Mouse (Mus musculus) CH12.LX (cell line): Measurements from ENCODE around the gene Evi2a. TPM values are rescaled to one million over a fixed set of nuclear protein-coding genes. Genes with fewer than 3 reads are reported as not detected.
A peak's percentile ranks its signal among the peaks of the same experiment; 100 is the strongest.

ENCODE experiments used
- DNase-seq: peaks from one replicate; pipeline ENCODE4 v3.0.0-alpha.2; 2013; ENCODE audit errors: extremely low read depth
- H3K27ac ChIP-seq: 2 replicates; pipeline ENCODE4 v1.5.1; 2012; ENCODE audit warnings: low read depth, mild to moderate bottlenecking, control low read depth, moderate library complexity; ENCODE audit not compliant: insufficient read depth
- H3K27me3 ChIP-seq: replicated peaks from 2 replicates; pipeline ENCODE3; 2012; ENCODE audit warnings: inconsistent platforms
- H3K36me3 ChIP-seq, 2 experiments: replicated peaks in 1 of 2; 2 replicates each; pipeline versions ENCODE3 to v1.6.1; 2012; ENCODE audit warnings: inconsistent platforms in 1 of 2, low read length in 1 of 2, mild to moderate bottlenecking in 1 of 2, mixed read lengths in 1 of 2, moderate library complexity in 1 of 2; ENCODE audit not compliant: control insufficient read depth in 1 of 2, insufficient read depth in 1 of 2
- H3K4me1 ChIP-seq, 2 experiments: 2 replicates each; pipeline ENCODE4 v1.6.1; 2012; ENCODE audit warnings: inconsistent platforms in 1 of 2, moderate library complexity in 1 of 2; ENCODE audit not compliant: insufficient read depth in 2 of 2, control insufficient read depth in 1 of 2
- H3K4me2 ChIP-seq: 2 replicates; pipeline ENCODE4 v1.6.1; 2012; ENCODE audit warnings: low read depth, mild to moderate bottlenecking, control low read depth; ENCODE audit not compliant: poor library complexity, insufficient read depth, severe bottlenecking
- H3K4me3 ChIP-seq, 3 experiments: fragments of 150-350 bp in 1 of 3; sonication (generic) in 1 of 3; replicated peaks in 1 of 3; 2 replicates each; pipeline versions ENCODE3 to v1.5.1; 2011 to 2012; ENCODE audit warnings: low read depth in 2 of 3, low read length in 2 of 3, mild to moderate bottlenecking in 2 of 3, moderate library complexity in 2 of 3, control low read depth in 1 of 3, improper control_type of control experiment in 1 of 3, inconsistent platforms in 1 of 3, mixed read lengths in 1 of 3; ENCODE audit not compliant: poor library complexity in 1 of 3
- H3K79me2 ChIP-seq: replicated peaks from 2 replicates; pipeline ENCODE4 v1.6.1; 2012; ENCODE audit warnings: mild to moderate bottlenecking, moderate library complexity; ENCODE audit not compliant: control insufficient read depth, poor library complexity, insufficient read depth, severe bottlenecking; ENCODE audit errors: extremely low read depth
- H3K9ac ChIP-seq: 2 replicates; pipeline ENCODE4 v1.6.1; 2012; ENCODE audit warnings: low read depth, mild to moderate bottlenecking, control low read depth, moderate library complexity; ENCODE audit not compliant: insufficient read depth
- H3K9me3 ChIP-seq: replicated peaks from 2 replicates; pipeline ENCODE3; 2012; ENCODE audit warnings: low read length, inconsistent platforms, mixed read lengths
- BHLHE40 ChIP-seq: IDR thresholded peaks from 2 replicates; pipeline ENCODE4 v1.6.1; 2011; ENCODE audit warnings: mild to moderate bottlenecking, low read depth, low read length, improper control_type of control experiment
- CHD1 ChIP-seq: IDR thresholded peaks from 2 replicates; pipeline ENCODE4 v1.6.1; 2012; ENCODE audit warnings: low read depth, low read length, improper control_type of control experiment, inconsistent platforms
- CHD2 ChIP-seq: IDR thresholded peaks from 2 replicates; pipeline ENCODE4 v1.6.1; 2011; ENCODE audit warnings: low read length, improper control_type of control experiment
- CTCF ChIP-seq, 2 experiments: IDR thresholded peaks in 1 of 2; conservative IDR thresholded peaks in 1 of 2; 2 replicates each; pipeline ENCODE4 v1.5.1; 2011 to 2012; ENCODE audit warnings: low read depth in 2 of 2, low read length in 2 of 2, improper control_type of control experiment in 1 of 2, inconsistent platforms in 1 of 2, mild to moderate bottlenecking in 1 of 2, moderate library complexity in 1 of 2
- E2F4 ChIP-seq: IDR thresholded peaks from 2 replicates; pipeline ENCODE4 v1.6.1; 2011; ENCODE audit warnings: low read depth, low read length, improper control_type of control experiment; ENCODE audit not compliant: insufficient replicate concordance
- ELF1 ChIP-seq: IDR thresholded peaks from 2 replicates; pipeline ENCODE4 v1.6.1; 2014; ENCODE audit warnings: low read depth, mild to moderate bottlenecking, inconsistent platforms, low read length, improper control_type of control experiment
- EP300 ChIP-seq: IDR thresholded peaks from 2 replicates; pipeline ENCODE4 v1.6.1; 2011; ENCODE audit warnings: low read length, improper control_type of control experiment
- ETS1 ChIP-seq: conservative IDR thresholded peaks from 2 replicates; pipeline ENCODE4 v1.6.1; 2012; ENCODE audit warnings: low read depth, mild to moderate bottlenecking, inconsistent platforms, low read length, improper control_type of control experiment, moderate library complexity
- GABPA ChIP-seq: IDR thresholded peaks from 2 replicates; pipeline ENCODE4 v1.6.1; 2012; ENCODE audit warnings: low read depth, low read length, improper control_type of control experiment, inconsistent platforms; ENCODE audit not compliant: insufficient replicate concordance
- HCFC1 ChIP-seq: IDR thresholded peaks from 2 replicates; pipeline ENCODE4 v1.6.1; 2012; ENCODE audit warnings: low read depth, mild to moderate bottlenecking, inconsistent platforms, low read length, improper control_type of control experiment
- IRF4 ChIP-seq: IDR thresholded peaks from 2 replicates; pipeline ENCODE4 v1.6.1; 2014; ENCODE audit warnings: low read depth, mild to moderate bottlenecking, inconsistent platforms, low read length, improper control_type of control experiment
- JUN ChIP-seq: IDR thresholded peaks from 2 replicates; pipeline ENCODE4 v1.6.1; 2011; ENCODE audit warnings: low read depth, mild to moderate bottlenecking, low read length, improper control_type of control experiment, moderate library complexity; ENCODE audit not compliant: insufficient read depth
- JUND ChIP-seq: conservative IDR thresholded peaks from 2 replicates; pipeline ENCODE4 v1.6.1; 2011; ENCODE audit warnings: low read depth, low read length, improper control_type of control experiment
- KAT2A ChIP-seq: IDR thresholded peaks from 2 replicates; pipeline ENCODE4 v1.6.1; 2012; ENCODE audit warnings: low read length, improper control_type of control experiment, inconsistent platforms; ENCODE audit not compliant: insufficient replicate concordance
- MAFK ChIP-seq: IDR thresholded peaks from 2 replicates; pipeline ENCODE4 v1.6.1; 2011; ENCODE audit warnings: low read length, improper control_type of control experiment; ENCODE audit not compliant: insufficient replicate concordance
- MAX ChIP-seq: IDR thresholded peaks from 2 replicates; pipeline ENCODE4 v1.6.1; 2011; ENCODE audit warnings: low read length, improper control_type of control experiment
- MAZ ChIP-seq: IDR thresholded peaks from 2 replicates; pipeline ENCODE4 v1.6.1; 2012; ENCODE audit warnings: low read depth, mild to moderate bottlenecking, inconsistent platforms, low read length, improper control_type of control experiment, moderate library complexity
- MEF2A ChIP-seq: IDR thresholded peaks from 2 replicates; pipeline ENCODE4 v1.6.1; 2014; ENCODE audit warnings: low read depth, mild to moderate bottlenecking, inconsistent platforms, low read length, improper control_type of control experiment, borderline replicate concordance
- MXI1 ChIP-seq: IDR thresholded peaks from 2 replicates; pipeline ENCODE4 v1.6.1; 2011; ENCODE audit warnings: mild to moderate bottlenecking, low read depth, low read length, improper control_type of control experiment
- MYC ChIP-seq: IDR thresholded peaks from 2 replicates; pipeline ENCODE4 v1.6.1; 2011; ENCODE audit warnings: low read depth, mild to moderate bottlenecking, improper control_type of control experiment, low read length
- NELFE ChIP-seq: IDR thresholded peaks from 2 replicates; pipeline ENCODE4 v1.6.1; 2011; ENCODE audit warnings: low read depth, low read length, improper control_type of control experiment
- NRF1 ChIP-seq: IDR thresholded peaks from 2 replicates; pipeline ENCODE4 v1.6.1; 2014; ENCODE audit warnings: low read depth, mild to moderate bottlenecking, inconsistent platforms, low read length, improper control_type of control experiment, moderate library complexity
- PAX5 ChIP-seq: IDR thresholded peaks from 2 replicates; pipeline ENCODE4 v1.6.1; 2012; ENCODE audit warnings: low read length, inconsistent platforms, mixed read lengths
- POLR2A ChIP-seq: IDR thresholded peaks from 2 replicates; pipeline ENCODE4 v1.6.1; 2011; ENCODE audit warnings: low read depth, mild to moderate bottlenecking, improper control_type of control experiment, low read length
- POLR2AphosphoS2 ChIP-seq: IDR thresholded peaks from 2 replicates; pipeline ENCODE4 v1.6.1; 2011; ENCODE audit warnings: low read depth, low read length, improper control_type of control experiment
- RAD21 ChIP-seq: IDR thresholded peaks from 2 replicates; pipeline ENCODE4 v1.6.1; 2011; ENCODE audit warnings: low read depth, mild to moderate bottlenecking, low read length, improper control_type of control experiment, moderate library complexity
- RCOR1 ChIP-seq: conservative IDR thresholded peaks from 2 replicates; pipeline ENCODE4 v1.6.1; 2012; ENCODE audit warnings: low read depth, mild to moderate bottlenecking, inconsistent platforms, low read length, improper control_type of control experiment
- SIN3A ChIP-seq: IDR thresholded peaks from 2 replicates; pipeline ENCODE4 v1.6.1; 2012; ENCODE audit warnings: low read length, improper control_type of control experiment, inconsistent platforms
- SMC3 ChIP-seq: IDR thresholded peaks from 2 replicates; pipeline ENCODE4 v1.6.1; 2011; ENCODE audit warnings: low read depth, low read length, improper control_type of control experiment
- TBP ChIP-seq: conservative IDR thresholded peaks from 2 replicates; pipeline ENCODE4 v1.6.1; 2011; ENCODE audit warnings: low read depth, low read length, improper control_type of control experiment
- TCF12 ChIP-seq: IDR thresholded peaks from 2 replicates; pipeline ENCODE4 v1.6.1; 2014; ENCODE audit warnings: low read depth, mild to moderate bottlenecking, inconsistent platforms, low read length, improper control_type of control experiment
- UBTF ChIP-seq: IDR thresholded peaks from 2 replicates; pipeline ENCODE4 v1.6.1; 2012; ENCODE audit warnings: low read depth, mild to moderate bottlenecking, inconsistent platforms, low read length, improper control_type of control experiment, moderate library complexity
- USF1 ChIP-seq: IDR thresholded peaks from 2 replicates; pipeline ENCODE4 v1.6.1; 2014; ENCODE audit warnings: low read depth, mild to moderate bottlenecking, inconsistent platforms, low read length, improper control_type of control experiment
- USF2 ChIP-seq: conservative IDR thresholded peaks from 2 replicates; pipeline ENCODE4 v1.6.1; 2011; ENCODE audit warnings: low read depth, low read length, improper control_type of control experiment
- ZC3H11A ChIP-seq: IDR thresholded peaks from 2 replicates; pipeline ENCODE4 v1.6.1; 2012; ENCODE audit warnings: low read depth, mild to moderate bottlenecking, inconsistent platforms, low read length, improper control_type of control experiment
- ZKSCAN1 ChIP-seq: IDR thresholded peaks from 2 replicates; pipeline ENCODE4 v1.6.1; 2012; ENCODE audit warnings: low read depth, inconsistent platforms, low read length, improper control_type of control experiment, borderline replicate concordance
- ZMIZ1 ChIP-seq: IDR thresholded peaks from 2 replicates; pipeline ENCODE4 v1.6.1; 2012; ENCODE audit warnings: low read depth, mild to moderate bottlenecking, inconsistent platforms, low read length, improper control_type of control experiment
- ZNF384 ChIP-seq: IDR thresholded peaks from 2 replicates; pipeline ENCODE4 v1.6.1; 2012; ENCODE audit warnings: low read depth, low read length, improper control_type of control experiment, inconsistent platforms
- dilution Hi-C: fragments of 300-500 bp; cut with MboI; formaldehyde crosslinking; loops from 2 replicates; pipeline ENCODE4 v1.14.3; 2020; ENCODE audit warnings: low sequenced_read_pairs; ENCODE audit not compliant: extremely low pct_unique_long_range_greater_than_20kb, extremely low pct_ligation_motif_present
- in situ Hi-C: fragments of 300-500 bp; cut with MboI; formaldehyde crosslinking; loops from 3 replicates; pipeline ENCODE4 v1.14.3; 2019; ENCODE audit warnings: low sequenced_read_pairs, low pct_ligation_motif_present, low pct_unique_long_range_greater_than_20kb, mixed read lengths
- polyA plus RNA-seq: library from polyadenylated mRNA; unstranded; fragments of >175 nt; gene quantifications from 2 replicates; pipeline ENCODE4 v1.2.1, GENCODE M21; 2012; ENCODE audit warnings: low read depth; ENCODE audit not compliant: insufficient read length
- total RNA-seq, 2 experiments: library from RNA; depleted of rRNA; stranded (reverse); fragments of 300-350 nt in 1 of 2; fragments of >200 nt in 1 of 2; gene quantifications; 2 replicates each; pipeline ENCODE4 v1.2.3; 2012 to 2014

Gene Evi2a
- total and polyA plus RNA-seq, 3 experiments, result 137 to 165 (median 140) TPM

- peak; percentile 98 for DNase-seq
- TF ChIP-seq RAD21 (peak; percentile 12), MEF2A (peak; percentile 98), USF2 (no peak), ZNF384 (no peak), POLR2AphosphoS2 (peak; percentile 80; the same call in 1 of the 2 replicates), CHD2 (peak; percentile 49; the same call in 1 of the 2 replicates), UBTF (no peak), MAZ (no peak), TBP (peak; percentile 97), MXI1 (no peak; the same call in 1 of the 2 replicates), TCF12 (peak; percentile 78; the same call in 1 of the 2 replicates), POLR2A (peak; percentile 62; the same call in 1 of the 2 replicates), JUND (peak; percentile 86), PAX5 (no peak), HCFC1 (0 out of 2 replicates have a peak, but pooled peaks have one; percentile 42), CTCF (conservative IDR thresholded peaks at IDR 0.05 in 1 of 2, IDR thresholded peaks at IDR 0.05 in 1 of 2; ENCODE audit: low read depth in 2 of 2, low read length in 2 of 2) (no peak), ELF1 (peak; percentile 78), IRF4 (peak; percentile 88), NELFE (no peak), SIN3A (no peak), USF1 (no peak), GABPA (no peak), EP300 (peak; percentile 87; the same call in 1 of the 2 replicates), ZKSCAN1 (no peak), MAX (no peak), MAFK (peak; percentile 70; the same call in 1 of the 2 replicates), ETS1 (peak; percentile 94), NRF1 (no peak), RCOR1 (no peak; the same call in 1 of the 2 replicates), MYC (peak; percentile 72; the same call in 1 of the 2 replicates), KAT2A (no peak), SMC3 (peak; percentile 3; the same call in 1 of the 2 replicates), E2F4 (no peak), CHD1 (peak; percentile 70; the same call in 1 of the 2 replicates), JUN (peak; percentile 48; the same call in 1 of the 2 replicates), ZMIZ1 (no peak; the same call in 1 of the 2 replicates), BHLHE40 (peak; percentile 57), ZC3H11A (no peak)
- TF ChIP-seq, all 38 proteins: peak for 19
Measured at GRCm38 (mm10) chr11:79519878-79520291, 10.5 kb downstream of the Evi2a start.

More at GRCm38 (mm10) chr11:79519878-79520291, 10.5 kb downstream of the Evi2a start:
- peaks cover 69% of the 10 kb centered on the region for H3K79me2 ChIP-seq
- peak overlapping the region; percentile 85 for H3K27ac ChIP-seq
- peak overlapping the region; percentile 82 for H3K9ac ChIP-seq
- no peaks in the 10 kb centered on the region for H3K9me3 ChIP-seq
- H3K4me2 ChIP-seq, result peak overlapping the region; percentile 98
- peaks cover 19 to 60% of the 10 kb centered on the region in 2 experiments for H3K4me1 ChIP-seq
- in situ Hi-C loops (no loop called here), dilution Hi-C loops (no loop called here)
- H3K27me3 ChIP-seq, result no peaks in the 10 kb centered on the region
- peak overlapping the region in 1 of 3 experiments; percentile 41 for H3K4me3 ChIP-seq
- H3K36me3 ChIP-seq, result peaks cover 19 to 38% of the 10 kb centered on the region in 2 experiments
